9 mouse cellular contexts compared by ENCODE assay signal in genomic region chr10:41488877-41489276, GRCm38 (mm10). TPM values are rescaled to one million over a fixed set of nuclear protein-coding genes. Genes with fewer than 3 reads are reported as not detected.
A peak's percentile ranks its signal among the peaks of the same experiment; 100 is the strongest.
DNase-seq lines count a peak whose midpoint lies in the region; ATAC-seq lines count a peak whose summit lies in the region.
"Had no signal": no experiment of that assay in that cellular context is flagged by ENCODE, and none has a peak within 500 bp of the region (broad histone marks: within the 10 kb centered on the region; RNA-seq: fewer than 3 reads in every experiment).

No protein-coding gene starts in this region.

- peaks cover 6 to 17% of the 10 kb centered on the region in 2 experiments; a peak in 3 of 4 replicates for H3K4me1 ChIP-seq in heart, embryonic 14.5 days (ENCODE audit: control insufficient read depth in 2 of 2, insufficient read depth in 2 of 2, low read length in 2 of 2)
- peaks cover 26% of the 10 kb centered on the region for H3K4me1 ChIP-seq in hindbrain, embryonic 13.5 days (replicated peaks)
- H3K4me1 ChIP-seq in midbrain, embryonic 12.5 days: peaks cover 35% of the 10 kb centered on the region

- peak overlapping the region; percentile 100 for H3K4me2 ChIP-seq in heart, embryonic 14.5 days (ENCODE audit: low read length)
- peak overlapping the region; percentile 98 for H3K4me2 ChIP-seq in hindbrain, embryonic 13.5 days
- H3K4me2 ChIP-seq in midbrain, embryonic 12.5 days (replicated peaks): peak overlapping the region; percentile 96

- intact Hi-C loops in left cerebral cortex, postnatal 4 days (cut with DNase I): no loop called here

- peak overlapping the region; percentile 78 for H3K9ac ChIP-seq in heart, embryonic 14.5 days (ENCODE audit: low read length)
- peak overlapping the region; percentile 78; the same call in 1 of the 2 replicates for H3K9ac ChIP-seq in hindbrain, embryonic 13.5 days
- H3K9ac ChIP-seq in midbrain, embryonic 12.5 days (replicated peaks): peak overlapping the region; percentile 68

- H3K4me3 ChIP-seq in heart, embryonic 14.5 days (ENCODE audit: control insufficient read depth in 1 of 2, insufficient read depth in 1 of 2, low read depth in 1 of 2, low read length in 2 of 2): peak overlapping the region; percentile 54 to 62
- peak overlapping the region; percentile 68 for H3K4me3 ChIP-seq in hindbrain, embryonic 13.5 days
- peak overlapping the region; percentile 60 for H3K4me3 ChIP-seq in midbrain, embryonic 12.5 days

- H3K36me3 ChIP-seq in heart, embryonic 14.5 days (ENCODE audit: control insufficient read depth, insufficient read depth, low read length): peaks cover 48% of the 10 kb centered on the region
- peaks cover 42% of the 10 kb centered on the region for H3K36me3 ChIP-seq in hindbrain, embryonic 13.5 days
- H3K36me3 ChIP-seq in midbrain, embryonic 12.5 days: peaks cover 42% of the 10 kb centered on the region

- no peak overlapping the region for H3K27ac ChIP-seq in heart, embryonic 14.5 days (replicated peaks in 1 of 2; ENCODE audit: control insufficient read depth in 1 of 2, insufficient read depth in 1 of 2, low read depth in 2 of 2, low read length in 2 of 2)
- no peak overlapping the region for H3K27ac ChIP-seq in hindbrain, embryonic 13.5 days
- H3K27ac ChIP-seq in midbrain, embryonic 12.5 days (replicated peaks): no peak overlapping the region

- no peak for DNase-seq in heart, adult 18-20 months
- peak; percentile 48 for DNase-seq in NIH3T3 (ENCODE audit: low read depth)
- no peak for DNase-seq in right cerebral cortex, postnatal 10 days (ENCODE audit: low spot score in 2 of 2)
- DNase-seq in right cerebral cortex, adult 18-20 months: no peak
- no peak for DNase-seq in left cerebral cortex, postnatal 4 days

- 43% methylated on average over 7 of the region's 7 CpGs for WGBS in heart, embryonic 14.5 days
- 54% methylated on average over 7 of the region's 7 CpGs for WGBS in hindbrain, embryonic 13.5 days
- WGBS in midbrain, embryonic 12.5 days: 56% methylated on average over 7 of the region's 7 CpGs

- no peaks in the 10 kb centered on the region for H3K27me3 ChIP-seq in heart, embryonic 14.5 days (ENCODE audit: control insufficient read depth, insufficient read depth, low read length)
- 0 out of 2 replicates have a peak, but pooled peaks cover 4% of the 10 kb centered on the region for H3K27me3 ChIP-seq in hindbrain, embryonic 13.5 days
- H3K27me3 ChIP-seq in midbrain, embryonic 12.5 days: peaks cover 3% of the 10 kb centered on the region; the same call in 1 of the 2 replicates
- H3K27me3 ChIP-seq: Patski had no signal

- no peaks in the 10 kb centered on the region for H3K9me3 ChIP-seq in heart, embryonic 14.5 days (ENCODE audit: control insufficient read depth, low read length)
- no peaks in the 10 kb centered on the region for H3K9me3 ChIP-seq in hindbrain, embryonic 13.5 days
- no peaks in the 10 kb centered on the region for H3K9me3 ChIP-seq in midbrain, embryonic 12.5 days

- ATAC-seq in heart, embryonic 14.5 days (ENCODE audit: insufficient number of reproducible peaks, insufficient read depth, low FRiP score, low read depth): no peak
- ATAC-seq in hindbrain, embryonic 13.5 days (ENCODE audit: low FRiP score): no peak
- ATAC-seq in midbrain, embryonic 12.5 days (ENCODE audit: low FRiP score, low read depth): no peak
- ATAC-seq: Patski had no signal

RNA-seq across cellular contexts. Expression of gene Smpd2, which starts 1.3 kb away (rescaled TPM):
- 51.1 and 54.0 TPM in 2 replicates for polyA plus RNA-seq in heart, embryonic 14.5 days (2014; fragmentation: Nextera tagmentation; extraction: Ambion mirVana)
- total RNA-seq in heart, adult 18-20 months (2021): 10 to 100 TPM; 32.6 to 33.6 TPM
- 31.6 and 39.4 TPM in 2 replicates for polyA plus RNA-seq in hindbrain, embryonic 13.5 days (2015; fragmentation: Nextera tagmentation; extraction: Ambion mirVana)
- polyA plus RNA-seq in midbrain, embryonic 12.5 days (2016; fragmentation: Nextera tagmentation; extraction: Ambion mirVana): 48.2 and 53.1 TPM in 2 replicates
- total RNA-seq in left cerebral cortex, postnatal 4 days (2021): 10 to 100 TPM; 20.1 to 21.9 TPM

RNA-seq across cellular contexts. Expression of gene Ppil6, which starts 1.4 kb away (rescaled TPM):
- polyA plus RNA-seq in heart, embryonic 14.5 days (2014; fragmentation: Nextera tagmentation; extraction: Ambion mirVana): 1.8 and 2.3 TPM in 2 replicates
- 1 to 10 TPM in 1 of 2 experiments, under 1 TPM in 1; 0.74 to 1.9 TPM for total RNA-seq in heart, adult 18-20 months (2021)
- 2.7 and 4.6 TPM in 2 replicates for polyA plus RNA-seq in hindbrain, embryonic 13.5 days (2015; fragmentation: Nextera tagmentation; extraction: Ambion mirVana)
- 0.73 and 1.5 TPM in 2 replicates for polyA plus RNA-seq in midbrain, embryonic 12.5 days (2016; fragmentation: Nextera tagmentation; extraction: Ambion mirVana)
- 1 to 10 TPM; 4.6 to 4.9 TPM for total RNA-seq in left cerebral cortex, postnatal 4 days (2021)

RNA-seq across cellular contexts. Expression of gene Mical1, which starts 12.8 kb away (rescaled TPM):
- 31.8 and 32.1 TPM in 2 replicates for polyA plus RNA-seq in heart, embryonic 14.5 days (2014; fragmentation: Nextera tagmentation; extraction: Ambion mirVana)
- 10 to 100 TPM in 1 of 2 experiments, 1 to 10 TPM in 1; 9.5 to 13.1 TPM for total RNA-seq in heart, adult 18-20 months (2021)
- polyA plus RNA-seq in hindbrain, embryonic 13.5 days (2015; fragmentation: Nextera tagmentation; extraction: Ambion mirVana): 27.9 and 29.6 TPM in 2 replicates
- 43.4 and 45.0 TPM in 2 replicates for polyA plus RNA-seq in midbrain, embryonic 12.5 days (2016; fragmentation: Nextera tagmentation; extraction: Ambion mirVana)
- 10 to 100 TPM; 75.8 to 82.1 TPM for total RNA-seq in left cerebral cortex, postnatal 4 days (2021)

RNA-seq across cellular contexts. Expression of gene Cd164, which starts 30.3 kb away (rescaled TPM):
- 220 and 225 TPM in 2 replicates for polyA plus RNA-seq in heart, embryonic 14.5 days (2014; fragmentation: Nextera tagmentation; extraction: Ambion mirVana)
- 100 to 1,000 TPM; 131 to 151 TPM for total RNA-seq in heart, adult 18-20 months (2021)
- 55.9 and 62.1 TPM in 2 replicates for polyA plus RNA-seq in hindbrain, embryonic 13.5 days (2015; fragmentation: Nextera tagmentation; extraction: Ambion mirVana)
- 87.1 and 89.3 TPM in 2 replicates for polyA plus RNA-seq in midbrain, embryonic 12.5 days (2016; fragmentation: Nextera tagmentation; extraction: Ambion mirVana)
- 10 to 100 TPM; 39.9 to 43.4 TPM for total RNA-seq in left cerebral cortex, postnatal 4 days (2021)

RNA-seq across cellular contexts. Expression of gene Zbtb24, which starts 38.7 kb away (rescaled TPM):
- 11.7 and 12.7 TPM in 2 replicates for polyA plus RNA-seq in heart, embryonic 14.5 days (2014; fragmentation: Nextera tagmentation; extraction: Ambion mirVana)
- 1 to 10 TPM; 6.5 to 7.7 TPM for total RNA-seq in heart, adult 18-20 months (2021)
- polyA plus RNA-seq in hindbrain, embryonic 13.5 days (2015; fragmentation: Nextera tagmentation; extraction: Ambion mirVana): 20.5 and 21.6 TPM in 2 replicates
- 20.2 and 23.5 TPM in 2 replicates for polyA plus RNA-seq in midbrain, embryonic 12.5 days (2016; fragmentation: Nextera tagmentation; extraction: Ambion mirVana)
- 10 to 100 TPM; 19.2 to 20.5 TPM for total RNA-seq in left cerebral cortex, postnatal 4 days (2021)
